Mouse (Mus musculus) lung, embryonic 14.5 days (tissue): ENCODE measurements around the gene Gm14862. TPM values are rescaled to one million over a fixed set of nuclear protein-coding genes. Genes with fewer than 3 reads are reported as not detected.

ENCODE experiments used
- ATAC-seq: fragments of 200-750 bp; cut with Nextera tagmentation; 2 replicates; pipeline ENCODE4 v1.8.0; 2017; ENCODE audit warnings: mild to moderate bottlenecking, moderate TSS enrichment, moderate library complexity; ENCODE audit not compliant: insufficient read depth
- DNase-seq: peaks from one replicate; pipeline ENCODE4 v3.0.0-alpha.2; 2015
- H3K27ac ChIP-seq: fragments of 300-500 bp; sonication (generic); 2 replicates; pipeline ENCODE4 v1.5.1; 2014; ENCODE audit warnings: low read depth, mild to moderate bottlenecking, moderate library complexity
- H3K27me3 ChIP-seq: fragments of 300-500 bp; sonication (generic); 2 replicates; pipeline ENCODE4 v1.6.1; 2014; ENCODE audit warnings: low read length, control low read depth; ENCODE audit not compliant: insufficient read depth
- H3K36me3 ChIP-seq: fragments of 300-500 bp; sonication (generic); 2 replicates; pipeline ENCODE4 v1.6.1; 2014; ENCODE audit warnings: control low read depth; ENCODE audit not compliant: insufficient read depth
- H3K4me1 ChIP-seq: fragments of 300-500 bp; sonication (generic); 2 replicates; pipeline ENCODE4 v1.6.1; 2014; ENCODE audit warnings: antibody characterized with exemption, control low read depth; ENCODE audit not compliant: insufficient read depth
- H3K4me2 ChIP-seq: fragments of 300-500 bp; sonication (generic); 2 replicates; pipeline ENCODE4 v1.6.1; 2014; ENCODE audit warnings: mild to moderate bottlenecking
- H3K4me3 ChIP-seq: fragments of 300-500 bp; sonication (generic); 2 replicates; pipeline ENCODE4 v1.5.1; 2014; ENCODE audit warnings: low read depth, low read length
- H3K9ac ChIP-seq: fragments of 300-500 bp; sonication (generic); 2 replicates; pipeline ENCODE4 v1.6.1; 2014
- H3K9me3 ChIP-seq: fragments of 300-500 bp; sonication (generic); 2 replicates; pipeline ENCODE4 v1.6.1; 2016; ENCODE audit warnings: low read depth, low read length, control low read depth
- CTCF ChIP-seq: IDR thresholded peaks from 2 replicates; pipeline ENCODE4 v1.5.1; 2016; ENCODE audit warnings: antibody characterized with exemption, low read depth
- WGBS: fragments of 180-500 bp; shearing (Covaris S2); extraction: QIAGEN DNeasy Blood & Tissue Kit; methylation state at CpG from one replicate; pipeline ENCODE4 v1.1.7; 2014; 5-methylcytosine and 5-hydroxymethylcytosine counted together
- polyA plus RNA-seq: library from polyadenylated mRNA; unstranded; fragments of >200 nt; fragmentation: Nextera tagmentation; extraction: Ambion mirVana; gene quantifications from 2 replicates; pipeline ENCODE4 v1.2.1, GENCODE M21; 2014

The Gm14862 gene
- polyA plus RNA-seq, 1 experiment from 2014 or later = 0.25 TPM

GRCm38 (mm10) chrX:9222412-9223221 is 34.1 kb downstream of the Gm14862 start:
- ATAC-seq = no peak
- WGBS = 86% methylated on average over 3 of the region's 3 CpGs
- no peaks in the 10 kb centered on the region for H3K27me3 ChIP-seq
- H3K27ac ChIP-seq = no peak overlapping the region
- no peaks in the 10 kb centered on the region for H3K36me3 ChIP-seq
- no peak overlapping the region for H3K4me3 ChIP-seq
- no peak for DNase-seq
- H3K4me1 ChIP-seq = no peaks in the 10 kb centered on the region
- no peak for TF ChIP-seq CTCF
- H3K9ac ChIP-seq = no peak overlapping the region
- no peaks in the 10 kb centered on the region for H3K9me3 ChIP-seq
- no peak overlapping the region for H3K4me2 ChIP-seq

- Histone ChIP-seq H3K27me3 (no peaks in the 10 kb centered on the region), H3K4me3 (no peak overlapping the region), H3K9ac (no peak overlapping the region), H3K4me2 (no peak overlapping the region), H3K36me3 (no peaks in the 10 kb centered on the region), H3K4me1 (no peaks in the 10 kb centered on the region), H3K27ac (no peak overlapping the region), H3K9me3 (no peaks in the 10 kb centered on the region)
- 76% methylated on average over 4 of the region's 4 CpGs for WGBS
- TF ChIP-seq CTCF = no peak
- DNase-seq (no peak), ATAC-seq (no peak)
Observed at GRCm38 (mm10) chrX:9221736-9222135, 35.0 kb downstream of the Gm14862 start.

GRCm38 (mm10) chrX:9221206-9221605 is 35.5 kb downstream of the Gm14862 start:
- Histone ChIP-seq H3K4me3 (no peak overlapping the region), H3K36me3 (no peaks in the 10 kb centered on the region), H3K9me3 (no peaks in the 10 kb centered on the region), H3K9ac (no peak overlapping the region), H3K27me3 (no peaks in the 10 kb centered on the region), H3K4me2 (no peak overlapping the region), H3K4me1 (no peaks in the 10 kb centered on the region), H3K27ac (no peak overlapping the region)
- WGBS = 22% methylated on average over 6 of the region's 6 CpGs
- peak; percentile 68 for TF ChIP-seq CTCF
- no peak for ATAC-seq
- peak; percentile 74 for DNase-seq

- Histone ChIP-seq H3K27ac (no peak overlapping the region), H3K36me3 (no peaks in the 10 kb centered on the region), H3K27me3 (no peaks in the 10 kb centered on the region), H3K9ac (no peak overlapping the region), H3K4me3 (no peak overlapping the region), H3K4me2 (no peak overlapping the region), H3K4me1 (no peaks in the 10 kb centered on the region), H3K9me3 (no peaks in the 10 kb centered on the region)
- WGBS = 81% methylated on average over 3 of the region's 3 CpGs
- TF ChIP-seq CTCF = no peak
- DNase-seq (no peak), ATAC-seq (no peak)
Observed at GRCm38 (mm10) chrX:9219570-9219969, 37.1 kb downstream of the Gm14862 start.

GRCm38 (mm10) chrX:9216244-9216643 is 40.5 kb downstream of the Gm14862 start:
- no peaks in the 10 kb centered on the region for H3K27me3 ChIP-seq
- H3K4me2 ChIP-seq = no peak overlapping the region
- no peak overlapping the region for H3K4me3 ChIP-seq
- peak; percentile 27 for DNase-seq
- H3K4me1 ChIP-seq = no peaks in the 10 kb centered on the region
- H3K9ac ChIP-seq = no peak overlapping the region
- H3K36me3 ChIP-seq = no peaks in the 10 kb centered on the region
- 84% methylated on average over 2 of the region's 2 CpGs for WGBS
- H3K9me3 ChIP-seq = no peaks in the 10 kb centered on the region
- ATAC-seq = no peak
- peak; percentile 40; the same call in 1 of the 2 replicates for TF ChIP-seq CTCF
- H3K27ac ChIP-seq = no peak overlapping the region

GRCm38 (mm10) chrX:9205121-9205520 is 51.6 kb downstream of the Gm14862 start:
- Histone ChIP-seq H3K9ac (no peak overlapping the region), H3K27ac (no peak overlapping the region), H3K4me2 (no peak overlapping the region), H3K27me3 (no peaks in the 10 kb centered on the region), H3K4me1 (no peaks in the 10 kb centered on the region), H3K4me3 (no peak overlapping the region), H3K9me3 (no peaks in the 10 kb centered on the region), H3K36me3 (no peaks in the 10 kb centered on the region)
- TF ChIP-seq CTCF = no peak
- WGBS = 66% methylated on average over 2 of the region's 2 CpGs
- DNase-seq (no peak), ATAC-seq (no peak)

GRCm38 (mm10) chrX:9202781-9203405 is 53.8 kb downstream of the Gm14862 start:
- Histone ChIP-seq H3K4me3 (no peak overlapping the region), H3K4me1 (no peaks in the 10 kb centered on the region), H3K9me3 (no peaks in the 10 kb centered on the region), H3K27ac (no peak overlapping the region), H3K27me3 (no peaks in the 10 kb centered on the region), H3K4me2 (no peak overlapping the region), H3K9ac (no peak overlapping the region), H3K36me3 (no peaks in the 10 kb centered on the region)
- DNase-seq = peak; percentile 15
- WGBS = 48% methylated on average over 7 of the region's 7 CpGs
- no peak for TF ChIP-seq CTCF
- ATAC-seq = no peak
